Mouse (Mus musculus): ENCODE data around the gene 5730596B20Rik.

DNA sequence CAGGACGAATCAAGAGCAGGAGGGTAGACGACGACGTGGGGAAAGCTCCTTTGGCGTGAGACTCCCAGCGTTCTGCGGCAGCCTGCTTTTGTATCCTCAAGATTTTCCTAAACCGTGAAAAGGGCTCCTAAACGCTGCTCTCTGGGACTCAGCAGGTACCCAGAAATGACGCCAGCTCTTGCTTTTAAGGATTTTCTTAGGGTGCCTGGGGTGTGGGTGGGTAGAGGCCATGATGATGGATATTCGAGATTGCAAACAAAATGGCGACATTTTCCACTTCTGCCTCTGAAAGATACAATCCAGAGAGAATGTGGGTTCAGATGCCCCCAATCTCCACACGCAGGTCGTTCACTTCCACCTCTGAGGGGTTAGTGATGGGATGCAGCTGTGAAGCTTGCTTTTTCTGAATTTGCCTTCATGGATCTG, 9.5 kb upstream of the 5730596B20Rik start:
- TF ChIP-seq POLR2A (IDR thresholded peaks at IDR 0.05; ENCODE audit: borderline replicate concordance, extremely low read depth, insufficient read depth, insufficient read length, poor library complexity, severe bottlenecking) (no peak), CTCF (IDR thresholded peaks at IDR 0.05; ENCODE audit: borderline replicate concordance, extremely low read depth, insufficient read depth, insufficient read length) (no peak)
